Mouse (Mus musculus): ENCODE results near the gene Wnt7b. TPM values are rescaled to one million over a fixed set of nuclear protein-coding genes. Genes with fewer than 3 reads are reported as not detected.

Gene Wnt7b
- polyA plus RNA-seq, 1 experiment, result 38.7 TPM

GRCm38 (mm10) chr15:85602021-85602420, 19.7 kb upstream of the Wnt7b start:
- no peak for DNase-seq (ENCODE audit: extremely low spot score in 1 of 2, low spot score in 1 of 2)

DNA sequence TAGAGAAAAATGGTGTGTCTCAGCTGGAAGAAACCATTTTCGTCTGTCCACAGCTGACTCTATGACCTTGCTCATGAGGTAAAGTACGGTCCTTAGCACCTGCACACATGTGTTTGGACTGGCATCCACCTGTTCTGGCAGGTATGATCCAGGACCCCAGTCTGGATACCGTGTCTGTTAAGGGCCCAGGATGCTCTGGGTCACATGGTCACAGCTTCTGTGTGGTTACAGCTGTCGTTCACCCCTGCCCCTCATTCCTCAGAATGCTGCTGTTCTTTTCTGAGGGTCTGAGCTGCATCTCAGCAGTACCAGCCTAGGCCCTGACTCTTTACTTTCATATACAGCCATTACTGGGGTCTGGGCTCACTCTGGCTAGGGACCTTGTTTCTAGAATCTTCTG, 18.9 kb upstream of the Wnt7b start:
- DNase-seq (ENCODE audit: extremely low spot score in 1 of 2, low spot score in 1 of 2), result no peak

DNA sequence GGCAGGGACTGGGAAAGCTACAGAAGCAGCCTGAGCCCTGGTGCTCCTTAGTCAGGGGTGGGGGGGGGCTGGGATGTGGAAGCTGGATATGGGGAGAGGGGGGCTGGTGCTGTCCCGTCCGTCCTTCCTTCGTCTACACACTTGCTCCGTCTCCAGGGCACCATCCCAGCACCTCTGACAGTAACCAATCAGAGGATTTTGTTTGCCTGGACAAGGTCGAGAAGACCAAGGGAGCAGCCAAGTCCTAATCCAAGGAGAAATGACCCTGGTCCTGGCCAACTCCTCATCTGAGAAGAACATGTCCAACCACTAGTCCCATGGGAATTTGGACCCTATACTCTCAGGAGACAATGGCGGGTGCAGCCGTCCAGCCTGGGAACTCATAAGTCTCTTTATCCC, 18.4 kb upstream of the Wnt7b start:
- DNase-seq (ENCODE audit: extremely low spot score in 1 of 2, low spot score in 1 of 2), result no peak

- no peak for DNase-seq (ENCODE audit: extremely low spot score in 1 of 2, low spot score in 1 of 2)
These were observed 17.8 kb upstream of the Wnt7b start for GRCm38 (mm10) chr15:85599887-85600695.

GRCm38 (mm10) chr15:85598984-85599886, 17.0 kb upstream of the Wnt7b start:
- DNase-seq (ENCODE audit: extremely low spot score in 1 of 2, low spot score in 1 of 2), result peak in 1 of 2 experiments; percentile 85

DNA sequence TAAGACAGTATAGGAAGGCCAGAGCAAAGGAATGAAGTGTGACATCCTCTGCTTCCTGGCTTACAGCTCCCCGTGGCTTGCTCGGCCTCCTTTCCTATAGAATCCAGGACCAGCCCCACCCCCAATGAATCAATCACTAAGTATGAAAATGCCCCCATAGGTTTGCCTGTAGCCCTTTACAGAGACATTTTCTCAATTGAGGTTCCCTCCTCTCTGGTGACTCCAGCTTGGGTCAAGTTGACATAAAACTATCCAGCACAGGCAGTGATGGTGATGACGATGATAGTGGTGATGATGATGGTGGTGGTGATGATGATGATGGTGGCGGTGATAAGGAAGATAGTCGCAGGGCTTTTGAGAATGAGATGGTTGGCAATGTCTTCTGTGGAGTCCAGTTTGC, 16.2 kb upstream of the Wnt7b start:
- no peak for DNase-seq (ENCODE audit: extremely low spot score in 1 of 2, low spot score in 1 of 2)

- DNase-seq (ENCODE audit: extremely low spot score in 1 of 2, low spot score in 1 of 2), result no peak
These were observed 15.1 kb upstream of the Wnt7b start for GRCm38 (mm10) chr15:85597403-85597802.

DNA sequence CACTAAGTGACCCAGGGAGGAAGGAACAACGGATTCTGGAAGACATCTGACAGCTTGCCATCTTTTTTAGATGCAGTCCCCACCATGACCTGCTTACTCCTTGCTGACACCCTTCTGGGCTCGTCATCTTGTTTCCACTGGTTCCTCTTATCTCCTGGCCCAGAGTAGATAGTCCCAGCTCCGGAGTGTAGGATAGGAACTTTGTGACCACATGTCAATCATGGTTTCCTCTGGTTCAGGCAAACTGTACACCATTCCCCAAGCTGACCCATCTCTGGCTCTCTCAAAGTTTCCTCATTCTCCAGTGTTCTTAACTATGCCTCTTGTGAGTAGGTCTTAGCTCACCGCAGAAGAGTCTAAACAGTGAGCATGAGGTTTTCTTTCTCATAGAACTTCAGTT, 10.4 kb upstream of the Wnt7b start:
- no peak for DNase-seq (ENCODE audit: extremely low spot score in 1 of 2, low spot score in 1 of 2)

- no peak for DNase-seq (ENCODE audit: extremely low spot score in 1 of 2, low spot score in 1 of 2)
These were observed 8.6 kb upstream of the Wnt7b start for GRCm38 (mm10) chr15:85590831-85591230.

- peak in 1 of 2 experiments; percentile 80 for DNase-seq (ENCODE audit: extremely low spot score in 1 of 2, low spot score in 1 of 2)
These were observed 1.2 kb upstream of the Wnt7b start for GRCm38 (mm10) chr15:85583504-85583903.

GRCm38 (mm10) chr15:85583024-85583423, 751 bp upstream of the Wnt7b start:
- DNase-seq (ENCODE audit: extremely low spot score in 1 of 2, low spot score in 1 of 2), result peak; percentile 49 to 87

GRCm38 (mm10) chr15:85581563-85582064, 659 bp downstream of the Wnt7b start:
- no peak for DNase-seq (ENCODE audit: extremely low spot score in 1 of 2, low spot score in 1 of 2)

DNA sequence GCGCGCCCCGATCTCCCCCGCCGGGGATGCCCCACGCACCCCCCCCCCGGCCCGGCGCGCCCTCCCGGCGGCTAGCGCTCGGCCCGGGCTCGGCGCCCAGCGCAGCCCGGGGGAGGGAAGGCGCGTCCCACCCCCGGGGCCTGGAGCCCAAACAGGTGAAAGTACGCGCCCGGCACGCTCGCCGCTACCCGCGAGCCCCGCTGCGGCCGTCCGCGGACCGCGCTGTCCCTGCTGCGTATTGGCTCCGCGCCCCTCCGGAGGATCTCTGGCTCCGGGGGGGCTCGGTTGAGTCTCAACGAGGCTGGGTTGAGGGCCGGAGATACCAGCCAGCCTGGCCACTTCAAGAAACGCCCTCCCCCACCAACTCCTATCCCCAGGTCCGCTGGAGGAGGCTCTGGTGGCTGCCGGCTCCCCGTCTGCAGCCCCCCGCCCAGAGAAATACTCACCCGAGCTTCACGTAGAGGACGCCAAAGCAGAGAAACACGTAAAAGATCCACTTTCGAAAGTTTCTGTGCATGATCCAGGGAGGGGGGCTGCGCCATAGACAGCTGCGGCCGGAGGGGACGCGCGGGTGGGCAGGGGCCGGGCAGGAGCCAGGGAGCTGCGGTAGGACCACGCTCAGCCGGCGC, 1.2 kb downstream of the Wnt7b start:
- DNase-seq (ENCODE audit: extremely low spot score in 1 of 2, low spot score in 1 of 2), result no peak

- no peak for DNase-seq (ENCODE audit: extremely low spot score in 1 of 2, low spot score in 1 of 2)
These were observed 1.8 kb downstream of the Wnt7b start for GRCm38 (mm10) chr15:85580483-85580882.

DNA sequence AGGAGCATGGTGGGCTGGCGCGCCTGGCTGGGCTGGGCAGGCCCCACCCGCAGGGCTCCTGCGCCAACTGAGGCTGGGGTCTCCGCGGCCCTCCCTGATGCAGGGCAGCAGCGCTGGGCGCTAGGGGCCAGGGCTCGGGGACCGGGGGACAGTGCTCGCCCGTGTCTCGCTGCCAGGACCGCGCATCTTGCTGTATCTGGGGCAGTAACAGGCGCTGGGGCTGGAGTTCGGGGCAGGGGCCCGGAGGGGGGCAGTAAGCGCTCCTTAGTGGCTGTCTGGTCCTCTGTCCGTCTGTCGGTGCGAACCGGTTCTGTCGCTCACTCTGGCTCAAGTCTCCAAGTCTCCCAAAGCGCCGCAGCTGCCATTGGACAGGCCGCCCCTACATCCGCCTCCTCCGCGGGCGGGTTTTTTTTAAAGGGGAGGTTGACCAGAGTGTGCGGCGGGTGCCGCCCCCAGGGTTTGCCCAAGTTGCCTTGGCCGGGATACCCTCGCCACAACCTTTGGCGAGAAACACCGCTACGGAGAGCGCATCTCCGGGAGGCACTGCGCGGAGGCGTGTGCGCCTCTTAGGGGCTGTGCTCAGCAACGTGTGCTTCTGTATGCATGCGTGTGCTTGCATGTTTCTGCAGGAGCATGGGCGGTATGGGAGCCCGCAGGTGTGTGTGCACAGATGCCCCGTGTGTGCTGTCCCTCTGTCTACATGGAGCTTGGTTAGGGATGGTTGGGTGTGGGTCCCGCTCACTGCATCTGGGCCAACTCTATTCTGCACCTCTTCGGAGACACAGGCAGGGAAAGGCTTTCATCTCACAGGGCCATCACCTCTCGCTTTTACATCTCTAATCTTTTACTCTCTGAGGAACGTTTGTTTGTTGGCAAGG, 4.5 kb downstream of the Wnt7b start:
- DNase-seq (ENCODE audit: extremely low spot score in 1 of 2, low spot score in 1 of 2), result no peak

GRCm38 (mm10) chr15:85576511-85577440, 5.5 kb downstream of the Wnt7b start:
- DNase-seq (ENCODE audit: extremely low spot score in 1 of 2, low spot score in 1 of 2), result no peak

GRCm38 (mm10) chr15:85576110-85576509, 6.2 kb downstream of the Wnt7b start:
- DNase-seq (ENCODE audit: extremely low spot score in 1 of 2, low spot score in 1 of 2), result no peak

GRCm38 (mm10) chr15:85574558-85574957, 7.7 kb downstream of the Wnt7b start:
- no peak for DNase-seq (ENCODE audit: extremely low spot score in 1 of 2, low spot score in 1 of 2)

DNA sequence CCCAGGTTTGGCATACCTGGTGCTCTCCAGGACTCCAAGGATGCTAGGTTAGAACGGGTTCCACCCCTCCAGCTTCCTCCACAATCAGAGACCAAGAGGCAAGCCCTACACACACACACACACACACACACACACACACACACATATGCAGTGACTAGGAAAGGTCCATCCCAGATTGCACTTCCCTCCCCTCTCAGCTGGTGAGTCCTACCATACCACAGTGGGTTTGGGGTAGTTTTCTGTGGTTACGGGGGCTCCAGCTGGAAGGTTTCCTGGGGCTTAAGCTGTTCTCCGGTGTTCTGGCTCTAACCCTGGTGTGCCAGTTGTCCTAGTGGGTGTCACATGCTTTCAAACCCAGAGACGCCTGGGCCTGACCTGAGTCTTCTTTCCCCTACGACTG, 8.2 kb downstream of the Wnt7b start:
- no peak for DNase-seq (ENCODE audit: extremely low spot score in 1 of 2, low spot score in 1 of 2)
